Mouse (Mus musculus): Measurements from ENCODE around the gene Cebpzos. TPM values are rescaled to one million over a fixed set of nuclear protein-coding genes. Genes with fewer than 3 reads are reported as not detected.

Cebpzos gene
- polyA plus RNA-seq, 2 experiments = 34.3 to 104 TPM

DNA sequence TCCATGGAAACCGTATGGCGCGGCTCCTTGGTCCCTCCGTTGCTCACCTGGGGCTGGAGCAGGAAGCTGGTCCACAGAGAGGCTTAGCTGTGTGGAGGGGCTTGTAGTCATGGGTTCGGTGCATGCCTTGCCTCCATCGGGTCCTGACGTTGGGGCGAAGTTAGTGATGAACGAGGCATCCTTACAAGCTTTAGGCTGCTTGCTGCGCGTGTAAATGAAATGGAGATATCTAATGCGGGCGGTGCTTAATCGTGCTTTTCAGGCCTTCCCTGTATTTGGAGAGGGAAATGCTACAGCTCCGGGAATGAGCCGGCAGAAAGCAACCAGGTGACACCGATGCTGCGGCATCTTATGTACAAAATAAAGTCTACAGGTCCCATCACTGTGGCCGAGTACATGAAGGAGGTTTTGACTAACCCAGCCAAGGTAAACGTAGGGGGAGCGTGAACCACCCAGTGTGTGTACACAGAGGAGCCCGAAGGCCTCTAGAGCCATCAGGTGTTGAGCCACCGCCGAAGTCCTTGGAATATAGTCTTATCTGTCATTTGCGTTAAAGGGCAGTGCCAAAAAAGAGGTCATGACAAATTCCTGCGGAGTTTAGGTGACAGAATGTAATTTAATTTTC is 21.0 kb downstream of the Cebpzos start:
- DNase-seq (ENCODE audit: low spot score) = no peak
- Histone ChIP-seq H3K36me3 (ENCODE audit: control insufficient read depth, insufficient read depth, low read length) (peaks cover 29% of the 10 kb centered on the region), H3K4me1 (ENCODE audit: control insufficient read depth, insufficient read depth, low read length) (peaks cover 5% of the 10 kb centered on the region), H3K9me3 (ENCODE audit: control insufficient read depth, low read length) (no peaks in the 10 kb centered on the region), H3K27me3 (ENCODE audit: control insufficient read depth, insufficient read depth, low read length) (no peaks in the 10 kb centered on the region), H3K4me3 (replicated peaks; ENCODE audit: low read length) (peak overlapping the region; percentile 79), H3K9ac (ENCODE audit: low read depth, low read length, severe bottlenecking) (peak overlapping the region; percentile 82), H3K4me2 (replicated peaks; ENCODE audit: low read depth, low read length, severe bottlenecking) (peak overlapping the region; percentile 60), H3K27ac (replicated peaks; ENCODE audit: low read depth, low read length) (no peak overlapping the region)
- ATAC-seq (ENCODE audit: low FRiP score, low read depth) = no peak
- no peak for TF ChIP-seq POLR2A (IDR thresholded peaks at IDR 0.05; ENCODE audit: borderline replicate concordance, extremely low read depth, insufficient read depth, insufficient read length)
- WGBS = 11% methylated on average over 26 of the region's 26 CpGs

DNA sequence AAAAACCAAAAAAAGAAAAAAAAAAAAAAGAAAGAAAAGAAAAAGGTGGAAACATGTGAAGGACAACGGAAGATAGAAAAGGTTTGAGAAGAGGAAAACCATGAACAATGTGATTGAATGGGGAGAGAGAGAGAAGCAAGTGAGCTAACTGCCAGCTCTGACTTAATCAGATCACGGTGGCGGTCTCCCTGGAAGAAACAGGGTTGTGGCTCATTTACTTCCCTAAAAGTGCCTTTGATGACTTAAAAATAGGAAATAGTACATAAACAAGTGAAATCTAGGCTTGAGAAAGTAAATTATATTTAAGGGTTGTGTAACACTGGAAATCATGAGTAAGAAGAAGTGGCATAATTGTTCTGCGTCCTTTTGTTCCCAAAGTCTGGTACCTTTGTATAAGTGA is 22.6 kb downstream of the Cebpzos start:
- peaks cover 5% of the 10 kb centered on the region for H3K4me1 ChIP-seq (ENCODE audit: control insufficient read depth, insufficient read depth, low read length)
- H3K9me3 ChIP-seq (ENCODE audit: control insufficient read depth, low read length) = no peaks in the 10 kb centered on the region
- no peak for ATAC-seq (ENCODE audit: low FRiP score, low read depth)
- WGBS = 89% methylated on average over 4 of the region's 4 CpGs
- no peak overlapping the region for H3K27ac ChIP-seq (replicated peaks; ENCODE audit: low read depth, low read length)
- no peak overlapping the region for H3K4me3 ChIP-seq (replicated peaks; ENCODE audit: low read length)
- TF ChIP-seq POLR2A (IDR thresholded peaks at IDR 0.05; ENCODE audit: borderline replicate concordance, extremely low read depth, insufficient read depth, insufficient read length) = no peak
- peaks cover 24% of the 10 kb centered on the region for H3K36me3 ChIP-seq (ENCODE audit: control insufficient read depth, insufficient read depth, low read length)
- no peaks in the 10 kb centered on the region for H3K27me3 ChIP-seq (ENCODE audit: control insufficient read depth, insufficient read depth, low read length)
- no peak for DNase-seq (ENCODE audit: low spot score)
- H3K4me2 ChIP-seq (replicated peaks; ENCODE audit: low read depth, low read length, severe bottlenecking) = no peak overlapping the region
- no peak overlapping the region for H3K9ac ChIP-seq (ENCODE audit: low read depth, low read length, severe bottlenecking)

DNA sequence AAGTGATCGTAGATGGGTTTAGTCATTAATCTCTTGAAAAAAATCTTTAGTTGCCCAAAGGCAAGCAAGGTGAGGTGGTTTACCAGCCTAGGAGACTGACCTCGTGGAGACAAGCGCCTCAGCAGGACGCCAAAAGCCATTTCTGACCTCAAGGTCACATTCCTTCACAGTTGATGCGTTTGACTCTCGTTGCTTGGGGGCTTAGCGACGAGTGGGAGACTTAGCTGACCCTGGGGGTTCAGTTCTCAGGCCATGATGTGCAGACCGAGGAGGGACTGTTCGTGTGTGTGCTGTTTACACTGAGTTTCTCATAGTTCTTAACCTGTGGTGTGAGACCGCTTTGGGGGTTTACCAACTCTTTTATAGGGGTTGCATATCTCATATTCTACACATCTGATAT is 26.3 kb downstream of the Cebpzos start:
- WGBS = 65% methylated on average over 11 of the region's 11 CpGs
- Histone ChIP-seq H3K27ac (replicated peaks; ENCODE audit: low read depth, low read length) (no peak overlapping the region), H3K4me1 (ENCODE audit: control insufficient read depth, insufficient read depth, low read length) (peaks cover 2% of the 10 kb centered on the region), H3K9me3 (ENCODE audit: control insufficient read depth, low read length) (no peaks in the 10 kb centered on the region), H3K9ac (ENCODE audit: low read depth, low read length, severe bottlenecking) (no peak overlapping the region), H3K4me2 (replicated peaks; ENCODE audit: low read depth, low read length, severe bottlenecking) (no peak overlapping the region), H3K27me3 (ENCODE audit: control insufficient read depth, insufficient read depth, low read length) (no peaks in the 10 kb centered on the region), H3K36me3 (ENCODE audit: control insufficient read depth, insufficient read depth, low read length) (peaks cover 33% of the 10 kb centered on the region), H3K4me3 (replicated peaks; ENCODE audit: low read length) (no peak overlapping the region)
- no peak for DNase-seq (ENCODE audit: low spot score)
- TF ChIP-seq POLR2A (IDR thresholded peaks at IDR 0.05; ENCODE audit: borderline replicate concordance, extremely low read depth, insufficient read depth, insufficient read length) = no peak
- no peak for ATAC-seq (ENCODE audit: low FRiP score, low read depth)

DNA sequence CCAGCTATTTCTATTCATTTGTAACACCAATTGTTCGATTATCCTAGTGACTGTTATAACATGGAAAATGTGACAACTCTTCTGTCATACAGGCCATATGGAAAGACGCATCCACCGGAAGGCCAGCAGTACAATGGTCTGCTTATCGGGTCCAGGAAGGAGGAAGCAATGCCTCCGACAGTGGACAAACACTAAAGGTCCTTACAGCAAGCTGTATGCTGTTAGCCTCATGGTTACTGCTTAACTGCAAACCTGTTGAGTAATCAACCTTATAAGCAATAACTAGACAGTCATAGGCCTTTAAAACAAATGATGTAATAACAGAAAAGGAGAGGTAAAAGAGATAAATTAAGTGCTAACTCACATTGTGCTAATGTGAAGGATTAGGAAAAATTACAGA is 34.9 kb downstream of the Cebpzos start:
- no peak for TF ChIP-seq POLR2A (IDR thresholded peaks at IDR 0.05; ENCODE audit: borderline replicate concordance, extremely low read depth, insufficient read depth, insufficient read length)
- Histone ChIP-seq H3K9ac (ENCODE audit: low read depth, low read length, severe bottlenecking) (no peak overlapping the region), H3K4me3 (replicated peaks; ENCODE audit: low read length) (no peak overlapping the region), H3K27me3 (ENCODE audit: control insufficient read depth, insufficient read depth, low read length) (no peaks in the 10 kb centered on the region), H3K27ac (replicated peaks; ENCODE audit: low read depth, low read length) (no peak overlapping the region), H3K36me3 (ENCODE audit: control insufficient read depth, insufficient read depth, low read length) (peaks cover 83% of the 10 kb centered on the region), H3K4me1 (ENCODE audit: control insufficient read depth, insufficient read depth, low read length) (no peaks in the 10 kb centered on the region), H3K4me2 (replicated peaks; ENCODE audit: low read depth, low read length, severe bottlenecking) (no peak overlapping the region), H3K9me3 (ENCODE audit: control insufficient read depth, low read length) (no peaks in the 10 kb centered on the region)
- WGBS = 86% methylated on average over 5 of the region's 5 CpGs
- DNase-seq (ENCODE audit: low spot score) (no peak), ATAC-seq (ENCODE audit: low FRiP score, low read depth) (no peak)

DNA sequence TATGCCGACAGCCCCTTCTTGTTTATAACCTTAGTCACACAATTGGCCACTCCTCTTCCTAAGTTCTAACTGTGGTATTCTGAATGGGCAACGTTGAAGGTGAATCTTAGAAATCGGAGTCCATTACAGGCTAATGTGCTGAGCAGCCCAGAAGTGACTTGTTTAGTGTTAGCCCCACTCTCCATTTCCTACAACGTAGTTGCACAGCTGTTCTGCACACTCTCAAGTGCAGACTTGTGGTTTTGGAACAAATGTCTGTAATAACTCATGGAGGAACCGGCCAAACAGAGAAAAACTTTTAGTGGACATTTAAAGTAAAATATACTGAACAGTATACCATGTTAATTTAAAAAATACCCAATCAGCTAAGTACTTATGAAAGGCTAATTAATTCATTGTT is 35.8 kb downstream of the Cebpzos start:
- peaks cover 82% of the 10 kb centered on the region for H3K36me3 ChIP-seq (ENCODE audit: control insufficient read depth, insufficient read depth, low read length)
- H3K4me1 ChIP-seq (ENCODE audit: control insufficient read depth, insufficient read depth, low read length) = no peaks in the 10 kb centered on the region
- no peak overlapping the region for H3K27ac ChIP-seq (replicated peaks; ENCODE audit: low read depth, low read length)
- H3K9ac ChIP-seq (ENCODE audit: low read depth, low read length, severe bottlenecking) = no peak overlapping the region
- WGBS = 92% methylated on average over 5 of the region's 5 CpGs
- no peaks in the 10 kb centered on the region for H3K9me3 ChIP-seq (ENCODE audit: control insufficient read depth, low read length)
- ATAC-seq (ENCODE audit: low FRiP score, low read depth) (no peak), DNase-seq (ENCODE audit: low spot score) (no peak)
- H3K4me3 ChIP-seq (replicated peaks; ENCODE audit: low read length) = no peak overlapping the region
- H3K4me2 ChIP-seq (replicated peaks; ENCODE audit: low read depth, low read length, severe bottlenecking) = no peak overlapping the region
- TF ChIP-seq POLR2A (IDR thresholded peaks at IDR 0.05; ENCODE audit: borderline replicate concordance, extremely low read depth, insufficient read depth, insufficient read length) = no peak
- H3K27me3 ChIP-seq (ENCODE audit: control insufficient read depth, insufficient read depth, low read length) = no peaks in the 10 kb centered on the region
